Mouse (Mus musculus) myocyte (in vitro differentiated cells): ENCODE measurements at regions not wholly inside any gene's neighbourhood (a gene's known extent, or its start where the extent isn't known, plus 50 kb on each side); places are given as distances from the start of the nearest gene placed in this dataset.

Experiments
- CEBPB ChIP-seq: IDR thresholded peaks from 2 replicates; pipeline ENCODE4 v1.6.1; 2011; ENCODE audit warnings: mild to moderate bottlenecking, moderate library complexity; ENCODE audit not compliant: poor library complexity, insufficient read depth, severe bottlenecking
- E2F4 ChIP-seq: IDR thresholded peaks from one replicate; pipeline ENCODE4 v1.6.1; 2011; ENCODE audit warnings: mild to moderate bottlenecking, control low read depth, moderate library complexity; ENCODE audit not compliant: insufficient read depth
- MAX ChIP-seq: IDR thresholded peaks from one replicate; pipeline ENCODE4 v1.6.1; 2011; ENCODE audit warnings: low read depth, mild to moderate bottlenecking, control low read depth
- MYOD1 ChIP-seq, 3 experiments: IDR thresholded peaks; one replicate each; pipeline ENCODE4 v1.6.1; 2011; ENCODE audit warnings: control low read depth in 2 of 3, low read depth in 2 of 3, mild to moderate bottlenecking in 2 of 3, moderate library complexity in 1 of 3; ENCODE audit not compliant: insufficient read length in 2 of 3, control insufficient read depth in 1 of 3
- MYOG ChIP-seq, 3 experiments: IDR thresholded peaks; one replicate each; pipeline ENCODE4 v1.6.1; 2011; ENCODE audit warnings: control low read depth in 2 of 3, low read depth in 2 of 3, mild to moderate bottlenecking in 2 of 3; ENCODE audit not compliant: insufficient read length in 2 of 3, control insufficient read depth in 1 of 3, insufficient read depth in 1 of 3
- POLR2A ChIP-seq: IDR thresholded peaks from one replicate; pipeline ENCODE4 v1.6.1; 2011; ENCODE audit warnings: low read depth, mild to moderate bottlenecking, control low read depth, moderate library complexity; ENCODE audit not compliant: insufficient read length
- POLR2AphosphoS2 ChIP-seq: IDR thresholded peaks from one replicate; pipeline ENCODE4 v1.6.1; 2011; ENCODE audit warnings: low read depth, control low read depth; ENCODE audit not compliant: insufficient read length
- REST ChIP-seq: IDR thresholded peaks from one replicate; pipeline ENCODE4 v1.6.1; 2011; ENCODE audit warnings: mild to moderate bottlenecking, control low read depth, moderate library complexity; ENCODE audit not compliant: insufficient read depth, insufficient read length
- SRF ChIP-seq: IDR thresholded peaks from one replicate; pipeline ENCODE4 v1.6.1; 2011; ENCODE audit warnings: low read depth; ENCODE audit not compliant: control insufficient read depth, insufficient read length
- TCF12 ChIP-seq: IDR thresholded peaks from one replicate; pipeline ENCODE4 v1.6.1; 2011; ENCODE audit warnings: mild to moderate bottlenecking, control low read depth; ENCODE audit not compliant: poor library complexity, insufficient read depth, severe bottlenecking
- TCF3 ChIP-seq: IDR thresholded peaks from one replicate; pipeline ENCODE4 v1.6.1; 2011; ENCODE audit warnings: low read depth, control low read depth; ENCODE audit not compliant: insufficient read length
- USF1 ChIP-seq: IDR thresholded peaks from one replicate; pipeline ENCODE4 v1.6.1; 2011; ENCODE audit warnings: low read depth, mild to moderate bottlenecking, control low read depth, moderate library complexity

- no peak for TF ChIP-seq POLR2A
- TF ChIP-seq MAX: no peak
- TF ChIP-seq E2F4: no peak
- no peak for TF ChIP-seq MYOD1 (IDR thresholded peaks at IDR 0.05; ENCODE audit: control insufficient read depth in 1 of 3, insufficient read length in 2 of 3, low read depth in 2 of 3)
- TF ChIP-seq CEBPB: no peak
- TF ChIP-seq MYOG (IDR thresholded peaks at IDR 0.05; ENCODE audit: control insufficient read depth in 1 of 3, insufficient read depth in 1 of 3, insufficient read length in 2 of 3, low read depth in 2 of 3): no peak
- no peak for TF ChIP-seq SRF
- TF ChIP-seq POLR2AphosphoS2: no peak
- TF ChIP-seq REST: no peak
- no peak for TF ChIP-seq USF1
- TF ChIP-seq TCF12: no peak
- TF ChIP-seq TCF3: no peak
Measured at GRCm38 (mm10) chr17:9765680-9766250, 96.2 kb upstream of the Pabpc6 start.
